Mouse (Mus musculus): ENCODE measurements at regions not wholly inside any gene's neighbourhood (a gene's known extent, or its start where the extent isn't known, plus 50 kb on each side); places are given as distances from the start of the nearest gene placed in this dataset.
A peak's percentile ranks its signal among the peaks of the same experiment; 100 is the strongest.
"Not testable (repeated sequence)": the region's sequence is repeated elsewhere in the genome, so short reads cannot be mapped to it uniquely, and the experiment has no call there.

- no peak for DNase-seq
Observed at GRCm38 (mm10) chr11:23079936-23080794, 72.8 kb downstream of the Fam161a start.

- no peak for DNase-seq
Observed at GRCm38 (mm10) chr11:23081616-23082015, 74.3 kb downstream of the Fam161a start.

GRCm38 (mm10) chr11:23083811-23084210, 76.5 kb downstream of the Fam161a start:
- DNase-seq, result not testable (repeated sequence)

- no peak for DNase-seq
Observed at GRCm38 (mm10) chr11:23095287-23095686, 88.0 kb downstream of the Fam161a start.

GRCm38 (mm10) chr11:23095723-23096122, 88.4 kb downstream of the Fam161a start:
- DNase-seq, result not testable (repeated sequence)

GRCm38 (mm10) chr11:23096451-23097222, 89.3 kb downstream of the Fam161a start:
- DNase-seq, result no peak

- DNase-seq, result no peak
Observed at GRCm38 (mm10) chr11:23097223-23097490, 89.8 kb downstream of the Fam161a start.

GRCm38 (mm10) chr11:23114636-23115035, 107.3 kb downstream of the Fam161a start:
- no peak for DNase-seq

GRCm38 (mm10) chr11:23120533-23121210, 113.3 kb downstream of the Fam161a start:
- no peak for DNase-seq

- peak in 1 of 2 experiments; percentile 7 for DNase-seq
Observed at GRCm38 (mm10) chr11:23124198-23124951, 117.0 kb downstream of the Fam161a start.

GRCm38 (mm10) chr11:23131122-23131521, 123.8 kb downstream of the Fam161a start:
- DNase-seq, result no peak

- DNase-seq, result no peak
Observed at GRCm38 (mm10) chr11:23131632-23132031, 124.2 kb upstream of the Xpo1 start.

GRCm38 (mm10) chr11:23140429-23141099, 115.3 kb upstream of the Xpo1 start:
- DNase-seq, result no peak

GRCm38 (mm10) chr11:23141100-23141837, 114.6 kb upstream of the Xpo1 start:
- no peak for DNase-seq

- no peak for DNase-seq
Observed at GRCm38 (mm10) chr11:23148048-23148596, 107.7 kb upstream of the Xpo1 start.

- no peak for DNase-seq
Observed at GRCm38 (mm10) chr11:23149556-23150244, 106.1 kb upstream of the Xpo1 start.

GRCm38 (mm10) chr11:23154851-23155250, 101.0 kb upstream of the Xpo1 start:
- DNase-seq, result no peak

- no peak for DNase-seq
Observed at GRCm38 (mm10) chr11:23168546-23169218, 87.2 kb upstream of the Xpo1 start.

- DNase-seq, result no peak
Observed at GRCm38 (mm10) chr11:23169742-23170428, 86.0 kb upstream of the Xpo1 start.

Data from spleen, adult 18-20 months (tissue).